Mouse (Mus musculus) thymus, adult 18-20 months (tissue): Measurements from ENCODE around the gene Ankrd31.
"Not testable (repeated sequence)": the region's sequence is repeated elsewhere in the genome, so short reads cannot be mapped to it uniquely, and the experiment has no call there.

Source experiments
- DNase-seq, 2 experiments: peaks; one replicate each; pipeline ENCODE4 v3.0.0; 2022; ENCODE audit warnings: mixed read lengths in 2 of 2

The Ankrd31 gene

DNA sequence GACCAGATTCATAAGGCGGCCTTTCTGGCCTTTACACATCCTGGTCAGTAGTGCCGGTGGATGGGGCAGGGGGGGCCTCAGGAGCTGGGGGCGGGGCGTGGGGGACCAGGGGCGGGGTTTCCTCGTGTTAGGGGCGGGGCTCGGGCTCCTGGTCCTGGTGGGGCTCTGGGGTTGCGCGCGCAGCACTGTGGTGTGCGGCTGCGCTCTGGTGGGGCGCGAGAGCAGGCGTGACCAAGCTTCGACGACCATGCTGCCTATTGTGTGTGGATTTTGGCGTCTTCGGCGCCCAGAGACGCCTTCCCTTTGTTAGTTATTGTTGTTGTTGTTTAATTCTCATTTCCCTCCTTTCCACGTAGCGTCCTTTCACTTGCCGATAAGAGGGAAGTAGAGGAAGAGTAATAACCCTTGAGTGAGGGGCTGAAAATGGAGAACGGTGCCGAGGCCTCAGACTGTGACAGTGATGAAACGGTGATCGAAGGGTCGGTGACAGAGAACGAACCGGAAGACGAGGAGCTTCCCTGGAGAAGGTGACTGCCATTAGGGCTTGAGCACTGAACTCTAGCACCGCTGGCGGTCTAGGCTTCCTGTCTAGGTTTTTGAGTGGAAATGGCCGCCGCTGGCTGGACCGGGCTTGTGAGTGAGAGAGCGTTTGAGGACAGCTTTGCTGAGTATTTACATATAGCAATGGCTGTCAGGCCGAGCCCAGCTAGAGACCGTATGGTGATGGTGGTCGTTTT is at the start of gene Ankrd31:
Ankrd31 (plus strand) TSS at position 164 of the 737 bp plus-strand sequence.
- no peak for DNase-seq

DNA sequence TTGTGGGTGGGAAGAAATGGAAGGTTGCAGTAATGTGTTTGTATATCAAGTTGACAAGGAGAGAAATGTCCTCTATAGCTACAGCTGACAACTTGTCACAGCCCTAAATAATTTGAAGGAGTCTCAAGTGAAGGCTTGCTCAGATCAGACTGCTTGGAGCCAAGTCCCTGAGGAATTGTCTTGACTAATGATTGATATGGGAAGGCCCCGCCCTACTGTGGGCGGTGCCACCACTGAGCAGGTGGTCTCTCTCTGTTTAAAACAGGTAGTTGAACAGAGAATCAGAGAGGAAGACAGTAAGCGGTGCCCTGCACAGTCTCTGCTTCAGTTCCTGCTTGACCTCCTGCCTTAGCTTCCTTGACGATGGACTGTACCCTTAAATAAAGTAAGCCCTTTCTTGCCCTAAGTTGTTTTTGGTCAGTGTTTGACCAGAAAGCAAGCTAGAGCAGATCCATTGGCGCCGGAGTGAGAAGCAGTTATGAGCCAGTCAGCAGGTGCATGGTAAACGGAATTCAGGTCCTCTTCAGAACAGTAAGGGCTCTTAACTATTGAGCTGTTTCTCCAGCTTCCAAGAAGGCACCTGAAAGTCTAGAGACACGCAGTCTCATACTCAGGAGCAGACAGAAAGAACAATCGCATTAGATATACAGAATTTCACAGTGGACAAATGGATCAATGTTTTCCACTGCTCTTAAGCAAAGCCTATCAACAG is 45.3 kb upstream of the Ankrd31 start:
- DNase-seq = no peak

DNA sequence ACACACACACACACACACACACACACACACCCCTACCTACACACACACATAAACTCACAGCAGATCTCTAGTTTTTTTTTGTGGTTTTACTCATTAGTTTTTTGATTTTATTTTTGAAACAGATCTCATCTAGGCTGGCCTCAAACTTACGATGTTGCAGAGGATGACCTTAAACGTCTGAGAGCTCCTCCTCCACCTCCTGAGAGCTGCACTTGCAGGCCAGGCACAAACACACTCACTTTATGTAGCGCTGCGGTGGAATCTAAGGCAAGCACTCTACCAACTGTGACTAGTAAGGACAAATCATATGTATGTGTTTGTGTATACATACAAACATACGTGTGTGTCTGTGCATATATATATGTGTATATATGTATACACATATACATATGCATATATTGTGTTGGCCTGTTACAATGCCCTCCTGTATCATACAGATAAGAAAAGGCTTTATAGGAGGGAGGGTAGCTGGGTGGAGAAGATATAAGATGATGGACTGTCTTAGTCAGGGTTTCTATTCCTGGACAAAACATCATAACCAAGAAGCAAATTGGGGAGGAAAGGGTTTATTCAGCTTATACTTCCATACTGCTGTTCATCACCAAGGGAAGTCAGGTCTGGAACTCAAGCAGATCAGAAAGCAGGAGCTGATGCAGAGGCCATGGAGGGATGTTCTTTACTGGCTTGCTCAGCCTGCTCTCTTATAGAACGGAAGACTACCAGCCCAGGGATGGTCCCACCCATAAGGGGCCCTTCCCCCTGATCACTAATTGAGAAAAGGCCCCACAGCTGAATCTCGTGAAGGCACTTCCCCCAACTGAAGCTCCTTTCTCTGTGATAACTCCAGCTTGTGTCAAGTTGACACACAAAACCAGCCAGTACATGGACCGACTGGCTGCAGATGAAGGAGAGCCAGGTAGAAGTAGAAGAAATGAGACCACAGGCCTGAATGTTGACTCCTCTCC is 38.5 kb upstream of the Ankrd31 start:
- no peak for DNase-seq

DNA sequence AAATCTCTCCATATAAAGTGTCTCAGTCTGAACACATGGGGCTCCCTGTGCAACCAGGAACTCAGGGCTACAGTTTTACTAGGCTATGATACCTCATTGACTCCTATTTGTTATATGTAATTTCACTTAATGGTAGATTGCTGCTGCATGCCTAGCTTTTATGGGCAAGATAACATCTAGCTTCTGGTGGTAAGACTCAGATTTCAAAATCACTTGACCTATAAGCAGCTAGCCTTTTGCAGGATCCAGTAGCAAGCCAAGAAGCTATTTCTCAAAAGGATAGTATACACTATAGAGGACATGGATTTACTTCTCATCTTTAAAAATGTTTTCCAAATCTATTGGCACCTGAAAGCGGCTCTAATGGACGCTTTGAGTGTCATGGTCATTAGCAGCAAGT is 31.8 kb upstream of the Ankrd31 start:
- DNase-seq = no peak

GRCm38 (mm10) chr13:96717821-96718220 is 30.3 kb upstream of the Ankrd31 start:
- DNase-seq = no peak

GRCm38 (mm10) chr13:96720003-96720402 is 28.1 kb upstream of the Ankrd31 start:
- DNase-seq = no peak

DNA sequence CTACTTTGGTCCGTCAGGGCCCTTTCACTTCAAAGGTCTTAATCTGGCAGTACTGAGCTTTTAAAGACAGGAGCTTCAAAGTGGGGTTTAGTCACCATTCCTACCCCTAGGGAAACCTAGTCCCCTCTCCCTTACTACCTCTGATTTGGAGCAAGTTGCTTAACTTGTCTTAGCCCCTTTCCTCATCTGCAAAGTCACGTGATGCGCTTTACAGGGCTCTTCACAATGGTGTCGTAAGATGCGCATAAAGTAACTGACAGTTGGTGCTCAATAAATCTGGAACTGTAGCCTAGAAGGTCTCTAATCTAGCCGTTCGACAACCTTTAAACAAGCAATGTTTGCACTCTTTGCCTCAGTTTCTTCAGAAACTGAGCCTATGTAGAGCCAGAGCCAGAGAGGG is 19.8 kb upstream of the Ankrd31 start:
- no peak for DNase-seq

DNA sequence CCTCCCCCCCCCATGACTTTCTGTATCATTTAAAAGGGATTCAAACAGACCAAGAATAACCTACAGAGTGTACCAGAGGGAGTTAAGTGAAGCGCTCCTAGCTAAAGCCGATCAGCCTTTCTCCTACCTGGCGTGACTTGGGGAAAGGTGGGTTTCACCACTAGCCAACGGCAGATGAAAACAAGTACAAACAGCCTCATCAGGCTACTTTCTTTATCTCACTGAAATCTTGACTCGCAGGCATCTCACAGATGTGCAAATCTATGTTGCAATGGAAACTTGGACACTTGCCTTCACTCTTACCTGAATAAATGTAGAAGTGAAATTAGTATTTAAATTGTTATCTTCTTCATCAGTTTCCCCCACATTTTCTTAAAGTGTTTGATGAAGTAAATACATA is 18.9 kb upstream of the Ankrd31 start:
- DNase-seq = no peak

DNA sequence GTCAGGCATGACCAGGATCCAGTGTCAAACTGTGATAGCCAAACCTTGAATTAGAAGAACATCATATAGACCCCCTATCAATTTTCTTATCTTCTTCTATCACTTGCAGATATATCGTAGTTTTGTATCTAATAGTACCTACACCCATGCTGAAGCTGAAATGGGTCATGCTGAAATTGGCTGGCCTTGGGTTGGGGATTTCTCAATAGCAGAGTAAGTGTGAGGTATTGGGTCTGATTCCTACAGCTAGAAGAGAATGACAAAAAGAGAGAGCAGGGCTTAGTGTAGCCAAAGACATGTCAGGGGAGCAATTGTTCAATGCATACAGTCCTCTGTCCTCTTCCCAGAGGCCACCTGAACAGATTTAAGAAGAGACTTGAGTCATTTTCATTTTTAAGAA is 18.0 kb upstream of the Ankrd31 start:
- no peak for DNase-seq

GRCm38 (mm10) chr13:96735175-96735574 is 12.9 kb upstream of the Ankrd31 start:
- no peak for DNase-seq

DNA sequence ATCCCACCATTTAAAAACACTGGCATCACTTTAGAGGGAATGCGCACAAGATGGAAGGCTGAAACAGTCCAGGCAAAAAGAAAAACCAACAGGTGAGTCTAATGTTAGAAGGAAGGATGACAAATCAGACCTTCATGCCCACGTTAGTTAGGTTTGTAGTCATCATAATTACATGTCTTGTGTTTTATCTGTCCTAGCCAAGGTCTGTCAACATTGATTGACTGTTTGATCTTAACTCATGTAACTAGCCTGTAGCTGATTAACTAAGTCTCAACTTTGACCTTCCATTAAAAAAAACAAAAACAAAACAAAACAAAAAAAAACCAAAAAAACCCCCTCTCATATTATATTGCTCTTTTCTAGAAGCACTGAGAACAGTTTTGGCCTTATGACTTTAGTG is 7.9 kb upstream of the Ankrd31 start:
- no peak for DNase-seq

- DNase-seq = no peak
These were observed 5.2 kb upstream of the Ankrd31 start for GRCm38 (mm10) chr13:96742871-96743270.

GRCm38 (mm10) chr13:96746055-96746454 is 2.0 kb upstream of the Ankrd31 start:
- DNase-seq = no peak

GRCm38 (mm10) chr13:96749859-96750258 is 1.8 kb downstream of the Ankrd31 start:
- DNase-seq = no peak

GRCm38 (mm10) chr13:96760848-96761247 is 12.8 kb downstream of the Ankrd31 start:
- no peak for DNase-seq

DNA sequence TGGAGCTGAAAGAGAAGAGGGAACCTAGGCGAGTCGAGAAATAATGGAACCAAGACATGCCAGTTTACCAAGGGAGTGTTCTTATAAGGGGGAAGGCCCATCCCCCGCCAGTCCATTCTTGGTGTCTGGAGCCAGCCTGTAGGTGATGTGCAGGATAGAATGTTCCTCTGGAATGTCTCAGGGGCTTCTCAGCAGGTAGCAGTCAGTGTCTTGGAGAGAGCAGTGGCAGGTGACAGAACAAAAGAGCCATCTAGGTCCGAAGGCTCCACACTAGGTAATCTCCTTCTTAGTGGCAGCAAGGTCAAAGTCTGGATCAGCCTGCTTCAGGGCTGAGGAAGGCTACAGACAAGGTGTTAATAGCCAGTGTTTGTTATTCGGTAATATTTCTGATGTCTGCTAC is 38.0 kb downstream of the Ankrd31 start:
- not testable (repeated sequence) for DNase-seq

- DNase-seq = no peak
These were observed 45.4 kb downstream of the Ankrd31 start for GRCm38 (mm10) chr13:96793451-96793850.

DNA sequence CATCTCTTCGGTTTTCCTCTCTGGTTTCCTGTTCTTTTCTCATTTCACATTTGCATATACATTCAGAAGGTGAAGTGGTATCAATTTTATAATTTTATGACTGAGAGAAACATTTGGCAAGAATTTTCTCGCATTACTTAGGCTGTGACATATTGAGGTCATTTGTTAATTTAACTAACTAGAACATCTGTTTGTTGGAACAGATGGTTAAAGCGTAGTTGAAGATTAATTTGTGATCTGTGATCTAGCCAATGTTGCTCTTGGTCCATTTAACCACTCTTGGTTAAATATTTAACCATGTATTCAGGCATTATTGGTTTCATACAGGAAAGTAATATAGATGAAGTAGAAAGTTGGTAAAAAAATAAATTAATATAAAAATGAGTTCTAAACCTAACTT is 47.2 kb downstream of the Ankrd31 start:
- DNase-seq = no peak

DNA sequence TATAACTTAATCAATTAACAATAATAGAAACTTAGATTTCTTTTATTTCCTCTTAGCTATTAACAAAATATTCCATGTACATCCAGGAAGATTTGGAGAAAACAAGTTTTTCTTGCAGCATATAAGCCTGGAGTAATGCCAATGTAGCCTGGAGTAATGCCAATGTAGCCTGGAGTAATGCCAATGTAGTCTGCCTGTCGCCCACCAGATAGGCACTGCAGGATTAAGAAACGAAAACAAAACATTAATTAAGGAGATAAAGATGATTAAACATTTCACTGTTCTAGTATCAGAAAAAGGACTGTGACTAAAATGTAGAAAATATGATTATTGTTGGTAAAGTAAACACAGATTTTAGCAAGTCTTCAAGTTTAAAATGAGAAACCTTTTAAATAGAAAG is 49.4 kb downstream of the Ankrd31 start:
- DNase-seq = no peak

- DNase-seq = no peak
These were observed 101.7 kb downstream of the Ankrd31 start for GRCm38 (mm10) chr13:96849752-96850151.

DNA sequence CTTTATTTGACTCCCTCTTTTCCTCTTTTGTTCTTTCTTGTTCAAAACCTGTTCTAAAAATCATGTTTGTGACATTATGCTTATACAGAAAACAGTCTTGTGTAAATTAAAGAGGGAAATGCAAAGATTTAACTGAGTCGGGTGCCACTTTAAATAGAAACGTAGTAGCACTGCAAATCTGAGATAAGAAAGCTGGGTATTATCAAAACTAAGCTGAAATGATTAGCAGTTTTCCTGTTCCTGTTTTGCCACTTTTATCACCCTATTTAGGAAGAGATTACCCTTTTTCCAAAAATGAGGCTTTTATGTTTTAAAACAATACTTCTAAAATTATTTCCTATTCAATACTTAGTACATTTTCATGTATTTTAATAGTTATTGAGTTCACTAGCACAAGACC is 104.1 kb downstream of the Ankrd31 start:
- DNase-seq = no peak

DNA sequence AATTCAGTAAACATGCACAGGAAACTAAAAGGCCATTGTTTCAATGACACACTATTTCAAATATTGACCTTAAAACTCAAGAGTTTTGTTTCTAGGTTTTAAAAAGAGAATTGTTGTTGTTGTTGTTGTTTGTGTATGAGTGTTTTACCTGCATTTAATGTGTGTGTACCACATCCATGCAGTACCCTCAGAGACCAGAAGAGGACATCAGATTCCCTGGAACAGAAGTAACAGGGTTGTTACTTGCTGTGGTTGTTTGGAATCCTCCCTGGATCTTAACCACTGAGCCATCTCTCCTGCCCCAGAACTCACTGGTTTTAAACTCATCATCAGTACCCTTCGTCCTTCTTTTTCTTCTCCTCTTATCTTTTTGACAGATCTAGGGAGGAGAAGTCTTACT is 105.2 kb downstream of the Ankrd31 start:
- no peak for DNase-seq

GRCm38 (mm10) chr13:96855191-96855590 is 107.1 kb downstream of the Ankrd31 start:
- DNase-seq = peak in 1 of 2 experiments; percentile 8
